27 mouse cellular contexts compared by ENCODE assay signal in the genomic region with DNA sequence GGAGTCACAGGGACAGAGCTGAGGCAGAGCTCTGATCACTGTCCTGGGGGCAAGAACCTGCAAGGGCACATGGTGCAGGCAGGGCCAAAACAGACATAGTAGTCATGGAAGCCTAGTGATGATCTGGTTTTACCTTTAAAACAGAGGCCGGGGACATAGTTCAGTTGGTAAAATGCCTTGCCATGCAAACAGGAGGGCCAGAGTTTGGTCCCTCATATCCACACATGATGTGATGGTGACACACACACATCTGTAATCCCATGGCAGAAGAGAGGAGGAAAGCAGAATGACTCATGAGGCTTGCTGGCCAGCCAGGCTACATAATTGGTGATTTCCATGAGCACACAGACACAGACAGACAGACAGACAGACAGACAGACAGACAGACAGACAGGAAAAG.
"Had no signal": no experiment of that assay in that cellular context is flagged by ENCODE, and none has a peak within 500 bp of the region (broad histone marks: within the 10 kb centered on the region; RNA-seq: fewer than 3 reads in every experiment).

No protein-coding gene starts in this region.

- DNase-seq: gastrocnemius, adult 2 months; gastrocnemius, postnatal 10 days; gastrocnemius, postnatal 25 days; heart, adult 18-20 months; heart, postnatal 10 days; heart, postnatal 4 days; kidney, adult 11 months; kidney, adult 2 months; kidney, adult 9 months; kidney, postnatal 14 days; kidney, postnatal 36 days; layer of hippocampus, adult 9-11 months; layer of hippocampus, postnatal 36 days; left cerebral cortex, postnatal 4 days had no signal

- H3K4me2 ChIP-seq: heart, embryonic 12.5 days; hindbrain, embryonic 12.5 days; hindbrain, embryonic 14.5 days; kidney, embryonic 15.5 days; limb, embryonic 13.5 days; limb, embryonic 15.5 days; liver, embryonic 12.5 days had no signal

- H3K27me3 ChIP-seq: heart, embryonic 12.5 days; hindbrain, embryonic 12.5 days; kidney, embryonic 15.5 days; limb, embryonic 13.5 days; limb, embryonic 15.5 days; liver, embryonic 12.5 days had no signal

- H3K4me3 ChIP-seq: gastrocnemius, adult 2 months; heart, embryonic 10.5 days; heart, embryonic 12.5 days; hindbrain, embryonic 10.5 days; hindbrain, embryonic 12.5 days; kidney, embryonic 15.5 days; limb, embryonic 13.5 days; limb, embryonic 15.5 days; liver, embryonic 12.5 days had no signal

- H3K36me3 ChIP-seq: heart, embryonic 10.5 days; heart, embryonic 12.5 days; hindbrain, embryonic 10.5 days; hindbrain, embryonic 12.5 days; kidney, embryonic 15.5 days; limb, embryonic 13.5 days; limb, embryonic 15.5 days; liver, embryonic 12.5 days had no signal

- ATAC-seq: hindbrain, embryonic 16.5 days; intestine, embryonic 16.5 days; liver, embryonic 12.5 days had no signal

- H3K4me1 ChIP-seq: heart, embryonic 10.5 days; heart, embryonic 12.5 days; hindbrain, embryonic 10.5 days; hindbrain, embryonic 12.5 days; kidney, embryonic 15.5 days; limb, embryonic 13.5 days; limb, embryonic 15.5 days had no signal

- H3K9ac ChIP-seq: heart, embryonic 12.5 days; hindbrain, embryonic 12.5 days; hindbrain, embryonic 14.5 days; kidney, embryonic 15.5 days; limb, embryonic 13.5 days; limb, embryonic 15.5 days; liver, embryonic 12.5 days; liver, embryonic 14.5 days had no signal

- H3K9me3 ChIP-seq: heart, embryonic 10.5 days; heart, embryonic 12.5 days; hindbrain, embryonic 10.5 days; hindbrain, embryonic 12.5 days; kidney, embryonic 15.5 days; limb, embryonic 13.5 days; limb, embryonic 15.5 days; liver, embryonic 12.5 days had no signal

- H3K27ac ChIP-seq: gastrocnemius, adult 2 months; heart, embryonic 10.5 days; hindbrain, embryonic 10.5 days; hindbrain, embryonic 12.5 days; hindbrain, embryonic 14.5 days; kidney, embryonic 15.5 days; kidney, postnatal 0 days; limb, embryonic 13.5 days; limb, embryonic 15.5 days; liver, embryonic 12.5 days; liver, embryonic 14.5 days had no signal
